Mouse (Mus musculus): ENCODE measurements around the gene Pacs1.
A peak's percentile ranks its signal among the peaks of the same experiment; 100 is the strongest.
"Not testable (repeated sequence)": the region's sequence is repeated elsewhere in the genome, so short reads cannot be mapped to it uniquely, and the experiment has no call there.

The Pacs1 gene

GRCm38 (mm10) chr19:5095887-5096474 is 176.9 kb downstream of the Pacs1 start:
- DNase-seq (ENCODE audit: low spot score): no peak

GRCm38 (mm10) chr19:5094746-5095417 is 178.0 kb downstream of the Pacs1 start:
- DNase-seq (ENCODE audit: low spot score): no peak

- DNase-seq (ENCODE audit: low spot score): peak; percentile 90
Observed at GRCm38 (mm10) chr19:5094243-5094632, 178.7 kb downstream of the Pacs1 start.

- no peak for DNase-seq (ENCODE audit: low spot score)
Observed at GRCm38 (mm10) chr19:5093481-5094242, 179.3 kb downstream of the Pacs1 start.

DNA sequence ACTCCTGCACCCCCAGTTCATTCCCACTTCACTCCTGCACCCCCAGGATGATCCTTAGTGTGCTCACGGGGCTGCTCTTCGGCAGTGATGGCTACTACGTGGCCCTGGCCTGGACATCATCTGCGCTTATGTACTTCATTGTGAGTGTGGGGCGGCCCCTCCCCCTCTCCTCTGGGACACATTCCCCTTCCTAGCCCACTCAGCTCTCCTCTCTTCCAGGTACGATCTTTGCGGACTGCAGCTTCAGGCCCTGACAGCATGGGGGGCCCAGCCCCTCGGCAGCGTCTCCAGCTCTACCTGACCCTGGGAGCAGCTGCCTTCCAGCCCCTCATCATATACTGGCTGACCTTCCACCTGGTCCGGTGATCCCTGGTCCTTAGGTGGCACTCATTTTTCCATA is 180.8 kb downstream of the Pacs1 start:
- DNase-seq (ENCODE audit: low spot score): no peak

GRCm38 (mm10) chr19:5089324-5089723 is 183.6 kb downstream of the Pacs1 start:
- no peak for DNase-seq (ENCODE audit: low spot score)

DNA sequence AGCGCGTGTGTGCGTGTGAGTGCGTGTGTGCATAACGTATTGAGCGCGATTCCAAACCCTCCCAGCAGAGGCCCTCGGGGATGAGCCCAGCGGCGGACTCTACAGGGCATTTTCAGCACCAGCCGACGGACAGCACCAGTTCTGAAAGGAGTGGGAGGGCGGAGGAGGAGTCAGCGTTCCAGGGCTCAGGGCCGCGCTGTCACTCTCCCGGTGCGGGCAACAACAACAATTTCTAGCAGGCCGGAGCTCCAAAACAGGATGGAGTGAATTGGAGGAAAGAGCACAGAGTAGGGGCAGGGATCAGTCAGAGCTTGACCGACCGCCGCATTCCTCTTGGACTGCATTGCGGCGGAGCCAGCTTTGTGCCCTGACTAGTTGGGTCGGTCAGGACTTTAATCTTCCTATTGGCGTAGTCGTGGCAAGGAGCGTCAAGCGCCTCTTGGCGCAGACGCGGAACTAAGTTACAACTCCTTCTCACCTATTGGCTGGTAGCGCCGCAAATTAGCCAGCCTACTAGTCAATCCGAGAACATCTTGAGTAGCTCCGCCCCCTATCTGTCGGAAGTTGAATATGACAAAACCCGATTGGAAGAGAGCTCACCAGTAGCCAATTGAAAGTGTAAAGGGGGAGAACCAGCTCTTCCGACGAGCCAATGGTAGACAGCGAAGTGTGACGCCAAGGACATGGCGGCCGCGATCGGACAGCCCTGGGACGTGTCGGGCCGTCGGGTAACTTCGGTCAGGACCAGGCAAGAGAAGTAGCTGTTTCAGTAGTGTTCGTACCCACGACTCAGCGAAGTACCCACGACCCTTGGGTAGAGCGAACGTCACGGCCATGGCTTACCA is 184.8 kb downstream of the Pacs1 start, which contains the start of gene Yif1a:
Yif1a (plus strand) TSS at position 655 of the 845 bp plus-strand sequence.
- DNase-seq (ENCODE audit: low spot score): peak; percentile 93

GRCm38 (mm10) chr19:5086533-5086932 is 186.4 kb downstream of the Pacs1 start:
- DNase-seq (ENCODE audit: low spot score): not testable (repeated sequence)

- DNase-seq (ENCODE audit: low spot score): no peak
Observed at GRCm38 (mm10) chr19:5085145-5085863, 187.6 kb downstream of the Pacs1 start, which contains the start of gene Tmem151a. TSS of gene Tmem151a (minus strand) at chr19:5085531.

DNA sequence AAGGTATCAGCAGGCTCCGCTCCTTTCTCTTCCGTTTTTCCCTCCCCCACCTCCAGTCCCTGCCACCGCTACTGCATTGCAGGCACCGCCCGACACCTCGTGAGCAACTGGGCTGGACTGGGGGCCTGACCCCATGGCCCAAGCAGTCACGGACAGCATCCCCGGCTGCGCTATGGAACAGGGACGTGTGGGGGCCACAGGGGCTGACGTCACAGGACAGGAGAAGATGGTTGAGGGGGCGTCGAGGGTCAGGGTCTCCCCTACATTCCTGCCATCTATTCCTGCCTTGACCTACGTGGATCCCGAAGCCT is 188.1 kb downstream of the Pacs1 start:
- DNase-seq (ENCODE audit: low spot score): no peak

- DNase-seq (ENCODE audit: low spot score): no peak
Observed at GRCm38 (mm10) chr19:5083961-5084833, 188.7 kb downstream of the Pacs1 start.
